Mouse (Mus musculus): ENCODE measurements at regions not wholly inside any gene's neighbourhood (a gene's known extent, or its start where the extent isn't known, plus 50 kb on each side); places are given as distances from the start of the nearest gene placed in this dataset.
"Not testable (repeated sequence)": the region's sequence is repeated elsewhere in the genome, so short reads cannot be mapped to it uniquely, and the experiment has no call there.

DNA sequence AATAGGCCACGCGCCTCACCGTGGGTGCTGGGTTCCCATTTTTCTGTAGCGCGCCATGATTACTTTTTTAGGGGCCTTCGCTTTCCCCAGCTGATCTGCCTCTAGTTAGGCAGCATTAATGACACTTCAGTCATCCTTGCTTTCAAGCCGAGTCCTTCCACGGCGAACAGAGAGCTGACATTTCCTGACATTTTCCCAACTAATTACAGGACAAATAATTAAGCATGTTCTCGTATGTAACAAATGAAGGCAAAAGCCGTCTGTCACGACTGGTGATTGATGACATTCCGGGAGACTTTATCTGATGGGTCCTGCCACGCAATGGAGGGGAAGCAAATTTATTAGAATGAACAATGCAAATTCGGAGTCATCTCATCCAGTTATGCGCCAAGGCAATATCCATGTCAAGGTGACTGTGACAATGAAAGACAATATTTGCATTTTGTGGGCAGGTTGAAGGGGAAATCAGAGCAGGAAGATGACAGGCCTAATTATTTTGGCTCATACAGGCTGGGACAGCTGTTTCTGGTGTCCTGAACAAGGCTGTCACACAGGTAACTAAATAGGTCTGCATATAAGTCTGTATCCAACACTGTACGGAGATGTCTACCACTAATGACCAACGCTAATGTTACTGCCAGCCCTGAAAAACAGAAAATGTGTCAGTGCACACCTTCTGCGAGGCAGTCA lies 326.0 kb upstream of the Irx2 start:
- WGBS (ENCODE audit: insufficient replicate concordance), result 69% methylated on average over 19 of the region's 19 CpGs
- H3K4me3 ChIP-seq (ENCODE audit: insufficient read depth in 1 of 2, low read depth in 2 of 2, low read length in 2 of 2), result no peak overlapping the region
- DNase-seq (ENCODE audit: low read depth in 3 of 3, low spot score in 3 of 3) (no peak), ATAC-seq (ENCODE audit: insufficient read depth) (no peak)
- H3K36me3 ChIP-seq (replicated peaks; ENCODE audit: control insufficient read depth, insufficient read depth, low read depth), result no peaks in the 10 kb centered on the region
- no peaks in the 10 kb centered on the region for H3K27me3 ChIP-seq (ENCODE audit: control insufficient read depth, insufficient read depth, low read length)
- TF ChIP-seq EP300 (IDR thresholded peaks at IDR 0.05; ENCODE audit: low read depth) (no peak), CTCF (IDR thresholded peaks at IDR 0.05; ENCODE audit: low read depth) (no peak)
- no peak overlapping the region for H3K4me2 ChIP-seq (ENCODE audit: low read depth)
- no peaks in the 10 kb centered on the region for H3K4me1 ChIP-seq (replicated peaks; ENCODE audit: control insufficient read depth in 2 of 2, insufficient read depth in 2 of 2, low read length in 1 of 2)
- no peak overlapping the region for H3K27ac ChIP-seq
- H3K9me3 ChIP-seq (ENCODE audit: control insufficient read depth, low read length), result no peaks in the 10 kb centered on the region
- no peak overlapping the region for H3K9ac ChIP-seq (replicated peaks)

DNA sequence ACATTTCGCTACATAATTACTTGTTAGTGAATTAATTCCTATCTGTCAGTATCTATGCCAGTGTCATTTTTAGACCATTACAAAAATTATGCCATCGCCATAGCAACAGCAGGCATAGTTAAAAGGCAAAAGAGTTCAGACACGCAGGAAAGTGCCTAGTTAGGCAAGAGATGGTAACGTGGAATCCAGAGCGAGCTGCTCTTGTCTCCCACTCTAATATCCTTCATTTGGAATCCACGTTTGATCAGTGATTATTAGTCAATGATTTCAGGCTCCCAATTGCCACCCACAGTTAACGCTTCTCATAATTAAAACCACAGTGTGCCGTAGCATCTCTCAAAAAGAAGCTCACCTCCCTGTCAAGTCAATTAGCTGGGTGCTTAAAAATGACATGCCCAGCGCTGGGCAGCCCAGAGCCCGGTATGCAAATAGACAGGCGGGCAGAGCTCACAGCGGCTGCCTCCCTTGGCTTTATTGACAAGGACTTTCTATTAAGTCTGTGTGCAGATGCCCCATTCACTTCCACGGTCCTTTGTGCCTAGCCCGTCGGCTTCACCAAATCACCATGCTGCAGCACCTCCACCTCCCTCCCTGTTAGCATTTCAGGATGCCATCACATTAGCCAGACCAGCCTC lies 325.4 kb upstream of the Irx2 start:
- TF ChIP-seq CTCF (IDR thresholded peaks at IDR 0.05; ENCODE audit: low read depth) (no peak), EP300 (IDR thresholded peaks at IDR 0.05; ENCODE audit: low read depth) (no peak)
- H3K27me3 ChIP-seq (ENCODE audit: control insufficient read depth, insufficient read depth, low read length), result no peaks in the 10 kb centered on the region
- H3K4me2 ChIP-seq (ENCODE audit: low read depth), result no peak overlapping the region
- H3K9me3 ChIP-seq (ENCODE audit: control insufficient read depth, low read length), result no peaks in the 10 kb centered on the region
- H3K36me3 ChIP-seq (replicated peaks; ENCODE audit: control insufficient read depth, insufficient read depth, low read depth), result no peaks in the 10 kb centered on the region
- DNase-seq (ENCODE audit: low read depth in 3 of 3, low spot score in 3 of 3) (no peak), ATAC-seq (ENCODE audit: insufficient read depth) (no peak)
- WGBS (ENCODE audit: insufficient replicate concordance), result 70% methylated on average over 15 of the region's 15 CpGs
- no peak overlapping the region for H3K9ac ChIP-seq (replicated peaks)
- no peaks in the 10 kb centered on the region for H3K4me1 ChIP-seq (replicated peaks; ENCODE audit: control insufficient read depth in 2 of 2, insufficient read depth in 2 of 2, low read length in 1 of 2)
- H3K27ac ChIP-seq, result no peak overlapping the region
- H3K4me3 ChIP-seq (ENCODE audit: insufficient read depth in 1 of 2, low read depth in 2 of 2, low read length in 2 of 2), result no peak overlapping the region

- no peak overlapping the region for H3K27ac ChIP-seq
- no peak overlapping the region for H3K4me2 ChIP-seq (ENCODE audit: low read depth)
- no peaks in the 10 kb centered on the region for H3K4me1 ChIP-seq (replicated peaks; ENCODE audit: control insufficient read depth in 2 of 2, insufficient read depth in 2 of 2, low read length in 1 of 2)
- H3K27me3 ChIP-seq (ENCODE audit: control insufficient read depth, insufficient read depth, low read length), result no peaks in the 10 kb centered on the region
- TF ChIP-seq EP300 (IDR thresholded peaks at IDR 0.05; ENCODE audit: low read depth) (no peak), CTCF (IDR thresholded peaks at IDR 0.05; ENCODE audit: low read depth) (no peak)
- no peaks in the 10 kb centered on the region for H3K9me3 ChIP-seq (ENCODE audit: control insufficient read depth, low read length)
- DNase-seq (ENCODE audit: low read depth in 3 of 3, low spot score in 3 of 3) (no peak), ATAC-seq (ENCODE audit: insufficient read depth) (no peak)
- H3K36me3 ChIP-seq (replicated peaks; ENCODE audit: control insufficient read depth, insufficient read depth, low read depth), result no peaks in the 10 kb centered on the region
- H3K9ac ChIP-seq (replicated peaks), result no peak overlapping the region
- no peak overlapping the region for H3K4me3 ChIP-seq (ENCODE audit: insufficient read depth in 1 of 2, low read depth in 2 of 2, low read length in 2 of 2)
- WGBS (ENCODE audit: insufficient replicate concordance), result 55% methylated on average over 10 of the region's 10 CpGs
These were observed 304.5 kb upstream of the Irx2 start for GRCm38 (mm10) chr13:72324041-72324690.

- 50% methylated on average over 1 of the region's 1 CpGs for WGBS (ENCODE audit: insufficient replicate concordance)
- not testable (repeated sequence) for DNase-seq (ENCODE audit: low read depth in 3 of 3, low spot score in 3 of 3)
These were observed 302.4 kb upstream of the Irx2 start for GRCm38 (mm10) chr13:72326201-72326600.

GRCm38 (mm10) chr13:72345647-72346133 lies 282.9 kb upstream of the Irx2 start:
- DNase-seq (ENCODE audit: low read depth in 3 of 3, low spot score in 3 of 3) (no peak), ATAC-seq (ENCODE audit: insufficient read depth) (no peak)
- Histone ChIP-seq H3K9me3 (ENCODE audit: control insufficient read depth, low read length) (no peaks in the 10 kb centered on the region), H3K4me2 (ENCODE audit: low read depth) (no peak overlapping the region), H3K4me1 (replicated peaks; ENCODE audit: control insufficient read depth in 2 of 2, insufficient read depth in 2 of 2, low read length in 1 of 2) (no peaks in the 10 kb centered on the region), H3K36me3 (replicated peaks; ENCODE audit: control insufficient read depth, insufficient read depth, low read depth) (no peaks in the 10 kb centered on the region), H3K27me3 (ENCODE audit: control insufficient read depth, insufficient read depth, low read length) (no peaks in the 10 kb centered on the region), H3K4me3 (ENCODE audit: insufficient read depth in 1 of 2, low read depth in 2 of 2, low read length in 2 of 2) (no peak overlapping the region), H3K9ac (replicated peaks) (no peak overlapping the region), H3K27ac (no peak overlapping the region)
- no peak for TF ChIP-seq EP300 (IDR thresholded peaks at IDR 0.05; ENCODE audit: low read depth)
- WGBS (ENCODE audit: insufficient replicate concordance), result 12% methylated on average over 6 of the region's 6 CpGs

More at GRCm38 (mm10) chr13:72326201-72326600, 302.4 kb upstream of the Irx2 start:
- not testable (repeated sequence) for H3K9me3 ChIP-seq (ENCODE audit: control insufficient read depth, low read length); H3K36me3 ChIP-seq (replicated peaks; ENCODE audit: control insufficient read depth, insufficient read depth, low read depth); H3K27me3 ChIP-seq (ENCODE audit: control insufficient read depth, insufficient read depth, low read length); H3K4me2 ChIP-seq (ENCODE audit: low read depth); H3K9ac ChIP-seq (replicated peaks); ATAC-seq (ENCODE audit: insufficient read depth); H3K4me3 ChIP-seq (ENCODE audit: insufficient read depth in 1 of 2, low read depth in 2 of 2, low read length in 2 of 2); H3K4me1 ChIP-seq (replicated peaks; ENCODE audit: control insufficient read depth in 2 of 2, insufficient read depth in 2 of 2, low read length in 1 of 2); H3K27ac ChIP-seq

Measured in liver, embryonic 14.5 days (tissue).